Mouse (Mus musculus) ES-E14 (cell line): ENCODE results near the gene Catip. TPM values are rescaled to one million over a fixed set of nuclear protein-coding genes. Genes with fewer than 3 reads are reported as not detected.

Experiments
- DNase-seq: peaks from one replicate; pipeline ENCODE4 v3.0.0-alpha.2; 2013; ENCODE audit warnings: low read depth, low spot score
- H3K27ac ChIP-seq: 2 replicates; pipeline ENCODE4 v1.5.1; 2012; ENCODE audit warnings: low read depth, mild to moderate bottlenecking, low read length, moderate library complexity, mixed read lengths; ENCODE audit not compliant: poor library complexity, insufficient read depth, severe bottlenecking
- H3K36me3 ChIP-seq: 2 replicates; pipeline ENCODE4 v1.6.1; 2012; ENCODE audit warnings: mild to moderate bottlenecking, low read length, moderate library complexity, mixed read lengths; ENCODE audit not compliant: control insufficient read depth, poor library complexity, insufficient read depth, severe bottlenecking
- H3K4me1 ChIP-seq, 2 experiments: fragments of 150-350 bp in 1 of 2; sonication (generic) in 1 of 2; 2 replicates each; pipeline ENCODE4 v1.6.1; 2012; ENCODE audit warnings: low read length in 2 of 2, mild to moderate bottlenecking in 1 of 2, mixed read lengths in 1 of 2; ENCODE audit not compliant: control insufficient read depth in 2 of 2, insufficient read depth in 2 of 2, poor library complexity in 1 of 2
- H3K4me3 ChIP-seq, 2 experiments: fragments of 150-350 bp in 1 of 2; sonication (generic) in 1 of 2; 2 replicates each; pipeline ENCODE4 v1.5.1; 2012; ENCODE audit warnings: low read length in 2 of 2, low read depth in 1 of 2, mild to moderate bottlenecking in 1 of 2, mixed read lengths in 1 of 2; ENCODE audit not compliant: insufficient read depth in 1 of 2, poor library complexity in 1 of 2, severe bottlenecking in 1 of 2
- H3K9ac ChIP-seq: 2 replicates; pipeline ENCODE4 v1.6.1; 2012; ENCODE audit warnings: low read depth, mild to moderate bottlenecking, low read length, mixed read lengths; ENCODE audit not compliant: poor library complexity, insufficient read depth, severe bottlenecking
- H3K9me3 ChIP-seq: fragments of 150-350 bp; sonication (generic); 2 replicates; pipeline ENCODE4 v1.6.1; 2012; ENCODE audit warnings: low read depth, mild to moderate bottlenecking, low read length; ENCODE audit not compliant: control insufficient read depth, insufficient read depth
- CHD2 ChIP-seq: IDR thresholded peaks from 2 replicates; pipeline ENCODE4 v1.6.1; 2014; ENCODE audit warnings: mild to moderate bottlenecking, low read depth, low read length, inconsistent platforms
- HCFC1 ChIP-seq: IDR thresholded peaks from 2 replicates; pipeline ENCODE4 v1.6.1; 2012; ENCODE audit warnings: low read length, inconsistent platforms, borderline replicate concordance; ENCODE audit not compliant: insufficient read depth
- MAFK ChIP-seq: IDR thresholded peaks from 2 replicates; pipeline ENCODE4 v1.6.1; 2014; ENCODE audit warnings: mild to moderate bottlenecking, low read depth, low read length, inconsistent platforms; ENCODE audit not compliant: insufficient read depth
- ZC3H11A ChIP-seq: IDR thresholded peaks from 2 replicates; pipeline ENCODE4 v1.6.1; 2012; ENCODE audit warnings: low read depth, mild to moderate bottlenecking, inconsistent platforms, low read length, borderline replicate concordance
- ZNF384 ChIP-seq: IDR thresholded peaks from 2 replicates; pipeline ENCODE4 v1.6.1; 2012; ENCODE audit warnings: low read depth, low read length, inconsistent platforms
- in situ Hi-C, 2 experiments: fragments of 600-800 bp; cut with MboI; formaldehyde crosslinking; loops; one replicate each; pipeline ENCODE4 v1.15.1; 2025; ENCODE audit warnings: low sequenced_read_pairs in 2 of 2, inconsistent platforms in 1 of 2; ENCODE audit not compliant: unreplicated experiment in 2 of 2
- total RNA-seq: library from RNA; depleted of rRNA; stranded (reverse); fragments of 300-350 nt; gene quantifications from 2 replicates; pipeline ENCODE4 v1.2.3, GENCODE M21; 2012

The Catip gene
- total RNA-seq, 1 experiment, result 7.3 TPM

GRCm38 (mm10) chr1:74367886-74368645, 6.2 kb downstream of the Catip start:
- Histone ChIP-seq H3K4me3 (peak overlapping the region; percentile 40 to 50), H3K9me3 (no peaks in the 10 kb centered on the region), H3K27ac (no peak overlapping the region), H3K36me3 (no peaks in the 10 kb centered on the region), H3K9ac (0 out of 2 replicates have a peak overlapping the region, but pooled peaks have one; percentile 22), H3K4me1 (peaks cover 3 to 7% of the 10 kb centered on the region in 2 experiments; a peak in 2 of 4 replicates)
- in situ Hi-C loops, result loop anchor here in 1 of 2 experiments (10.0 kb wide), 1 partner anchor 163 kb away; no protein-coding TSS in a partner anchor
- DNase-seq, result no peak
- TF ChIP-seq ZNF384 (no peak), ZC3H11A (no peak), HCFC1 (no peak), MAFK (no peak), CHD2 (no peak)

GRCm38 (mm10) chr1:74370040-74370439, 8.1 kb downstream of the Catip start:
- no peak for DNase-seq
- in situ Hi-C loops, result no loop called here
- peaks cover 3 to 6% of the 10 kb centered on the region in 2 experiments; a peak in 2 of 4 replicates for H3K4me1 ChIP-seq
- H3K27ac ChIP-seq, result no peak overlapping the region
- TF ChIP-seq HCFC1 (no peak), MAFK (no peak), ZNF384 (no peak), ZC3H11A (no peak), CHD2 (no peak)
- H3K36me3 ChIP-seq, result no peaks in the 10 kb centered on the region
- H3K9ac ChIP-seq, result no peak overlapping the region
- H3K9me3 ChIP-seq, result no peaks in the 10 kb centered on the region
- H3K4me3 ChIP-seq, result no peak overlapping the region

- Histone ChIP-seq H3K9ac (no peak overlapping the region), H3K36me3 (no peaks in the 10 kb centered on the region), H3K27ac (no peak overlapping the region), H3K9me3 (no peaks in the 10 kb centered on the region), H3K4me3 (no peak overlapping the region), H3K4me1 (peaks cover 2 to 8% of the 10 kb centered on the region in 2 experiments; a peak in 2 of 4 replicates)
- TF ChIP-seq CHD2 (no peak), MAFK (no peak), HCFC1 (no peak), ZC3H11A (no peak), ZNF384 (no peak)
- no peak for DNase-seq
- in situ Hi-C loops, result no loop called here
These were observed 11.5 kb downstream of the Catip start for GRCm38 (mm10) chr1:74373372-74373771.

- Histone ChIP-seq H3K27ac (no peak within 1 kb of the TSS), H3K4me1 (peaks cover 0 to 10% of the 10 kb centered on the region in 2 experiments; a peak in 2 of 4 replicates), H3K36me3 (no peaks in the 10 kb centered on the region), H3K9me3 (no peaks in the 10 kb centered on the region), H3K9ac (no peak within 1 kb of the TSS), H3K4me3 (no peak within 1 kb of the TSS)
- in situ Hi-C loops, result no loop called here
- TF ChIP-seq HCFC1 (no peak), ZNF384 (no peak), CHD2 (no peak), ZC3H11A (no peak), MAFK (no peak)
- no peak for DNase-seq
These were observed 13.1 kb downstream of the Catip start, which contains the start of gene Slc11a1 for GRCm38 (mm10) chr1:74374980-74375379. TSS of gene Slc11a1 (plus strand) at chr1:74375195.

- no peaks in the 10 kb centered on the region for H3K9me3 ChIP-seq
- H3K27ac ChIP-seq, result no peak overlapping the region
- in situ Hi-C loops, result no loop called here
- TF ChIP-seq HCFC1 (no peak), CHD2 (no peak), ZC3H11A (no peak), MAFK (no peak), ZNF384 (no peak)
- no peaks in the 10 kb centered on the region for H3K36me3 ChIP-seq
- DNase-seq, result no peak
- no peak overlapping the region for H3K9ac ChIP-seq
- H3K4me1 ChIP-seq, result peaks cover 0 to 10% of the 10 kb centered on the region in 2 experiments; a peak in 2 of 4 replicates
- H3K4me3 ChIP-seq, result no peak overlapping the region
These were observed 13.7 kb downstream of the Catip start for GRCm38 (mm10) chr1:74375561-74375960.
